Mouse (Mus musculus) ES-E14 (cell line): ENCODE data around the gene Olfr1257. TPM values are rescaled to one million over a fixed set of nuclear protein-coding genes. Genes with fewer than 3 reads are reported as not detected.

Experiments used
- DNase-seq: peaks from one replicate; pipeline ENCODE4 v3.0.0-alpha.2; 2013; ENCODE audit warnings: low read depth, low spot score
- H3K27ac ChIP-seq: 2 replicates; pipeline ENCODE4 v1.5.1; 2012; ENCODE audit warnings: low read depth, mild to moderate bottlenecking, low read length, moderate library complexity, mixed read lengths; ENCODE audit not compliant: poor library complexity, insufficient read depth, severe bottlenecking
- H3K36me3 ChIP-seq: 2 replicates; pipeline ENCODE4 v1.6.1; 2012; ENCODE audit warnings: mild to moderate bottlenecking, low read length, moderate library complexity, mixed read lengths; ENCODE audit not compliant: control insufficient read depth, poor library complexity, insufficient read depth, severe bottlenecking
- H3K4me1 ChIP-seq, 2 experiments: fragments of 150-350 bp in 1 of 2; sonication (generic) in 1 of 2; 2 replicates each; pipeline ENCODE4 v1.6.1; 2012; ENCODE audit warnings: low read length in 2 of 2, mild to moderate bottlenecking in 1 of 2, mixed read lengths in 1 of 2; ENCODE audit not compliant: control insufficient read depth in 2 of 2, insufficient read depth in 2 of 2, poor library complexity in 1 of 2
- H3K4me3 ChIP-seq, 2 experiments: fragments of 150-350 bp in 1 of 2; sonication (generic) in 1 of 2; 2 replicates each; pipeline ENCODE4 v1.5.1; 2012; ENCODE audit warnings: low read length in 2 of 2, low read depth in 1 of 2, mild to moderate bottlenecking in 1 of 2, mixed read lengths in 1 of 2; ENCODE audit not compliant: insufficient read depth in 1 of 2, poor library complexity in 1 of 2, severe bottlenecking in 1 of 2
- H3K9ac ChIP-seq: 2 replicates; pipeline ENCODE4 v1.6.1; 2012; ENCODE audit warnings: low read depth, mild to moderate bottlenecking, low read length, mixed read lengths; ENCODE audit not compliant: poor library complexity, insufficient read depth, severe bottlenecking
- H3K9me3 ChIP-seq: fragments of 150-350 bp; sonication (generic); 2 replicates; pipeline ENCODE4 v1.6.1; 2012; ENCODE audit warnings: low read depth, mild to moderate bottlenecking, low read length; ENCODE audit not compliant: control insufficient read depth, insufficient read depth
- CHD2 ChIP-seq: IDR thresholded peaks from 2 replicates; pipeline ENCODE4 v1.6.1; 2014; ENCODE audit warnings: mild to moderate bottlenecking, low read depth, low read length, inconsistent platforms
- HCFC1 ChIP-seq: IDR thresholded peaks from 2 replicates; pipeline ENCODE4 v1.6.1; 2012; ENCODE audit warnings: low read length, inconsistent platforms, borderline replicate concordance; ENCODE audit not compliant: insufficient read depth
- MAFK ChIP-seq: IDR thresholded peaks from 2 replicates; pipeline ENCODE4 v1.6.1; 2014; ENCODE audit warnings: mild to moderate bottlenecking, low read depth, low read length, inconsistent platforms; ENCODE audit not compliant: insufficient read depth
- ZC3H11A ChIP-seq: IDR thresholded peaks from 2 replicates; pipeline ENCODE4 v1.6.1; 2012; ENCODE audit warnings: low read depth, mild to moderate bottlenecking, inconsistent platforms, low read length, borderline replicate concordance
- ZNF384 ChIP-seq: IDR thresholded peaks from 2 replicates; pipeline ENCODE4 v1.6.1; 2012; ENCODE audit warnings: low read depth, low read length, inconsistent platforms
- in situ Hi-C, 2 experiments: fragments of 600-800 bp; cut with MboI; formaldehyde crosslinking; loops; one replicate each; pipeline ENCODE4 v1.15.1; 2025; ENCODE audit warnings: low sequenced_read_pairs in 2 of 2, inconsistent platforms in 1 of 2; ENCODE audit not compliant: unreplicated experiment in 2 of 2
- total RNA-seq: library from RNA; depleted of rRNA; stranded (reverse); fragments of 300-350 nt; gene quantifications from 2 replicates; pipeline ENCODE4 v1.2.3, GENCODE M21; 2012; rRNA removed

Olfr1257 gene
- total RNA-seq, 1 experiment: not detected

- H3K27ac ChIP-seq: no peak within 1 kb of the TSS
- H3K4me3 ChIP-seq: no peak within 1 kb of the TSS
- H3K36me3 ChIP-seq: no peaks in the 10 kb centered on the region
- in situ Hi-C loops: no loop called here
- no peak within 1 kb of the TSS for H3K9ac ChIP-seq
- TF ChIP-seq MAFK (no peak), ZNF384 (no peak), ZC3H11A (no peak), CHD2 (no peak), HCFC1 (no peak)
- H3K4me1 ChIP-seq: no peaks in the 10 kb centered on the region
- no peaks in the 10 kb centered on the region for H3K9me3 ChIP-seq
- DNase-seq: no peak
Measured at GRCm38 (mm10) chr2:89927009-89927408, 48.8 kb downstream of the Olfr1257 start, which contains the start of gene Olfr1258. Gene Olfr1258, plus strand, starts transcription at chr2:89927309.

Other genes starting within 250 kb of the Olfr1257 start
- gene Olfr1249, start 243.5 kb upstream of the Olfr1257 start, total RNA-seq: not detected in 2 replicates
- gene Olfr1250, start 217.0 kb upstream of the Olfr1257 start, total RNA-seq: not detected in 2 replicates
- gene Olfr1251, start 206.5 kb upstream of the Olfr1257 start, total RNA-seq: not detected in 2 replicates
- not detected in 2 replicates for gene Olfr1252, start 153.4 kb upstream of the Olfr1257 start, total RNA-seq
- not detected in 2 replicates for gene Olfr1253, start 121.3 kb upstream of the Olfr1257 start, total RNA-seq
- gene Olfr1254, start 84.8 kb upstream of the Olfr1257 start, total RNA-seq: not detected in 2 replicates
- not detected in 2 replicates for gene Olfr1255, start 66.4 kb upstream of the Olfr1257 start, total RNA-seq
- not detected in 2 replicates for gene Olfr1256, start 36.9 kb upstream of the Olfr1257 start, total RNA-seq
- gene Olfr48, start 30.2 kb upstream of the Olfr1257 start, total RNA-seq: not detected in 2 replicates
- gene Olfr1258, start 48.9 kb downstream of the Olfr1257 start, total RNA-seq: not detected in 2 replicates
- gene Olfr1259, start 70.2 kb downstream of the Olfr1257 start, total RNA-seq: not detected in 2 replicates
- not detected in 2 replicates for gene Olfr1260, start 95.9 kb downstream of the Olfr1257 start, total RNA-seq
- gene Olfr1261, start 112.8 kb downstream of the Olfr1257 start, total RNA-seq: not detected in 2 replicates
- gene Olfr1262, start 121.7 kb downstream of the Olfr1257 start, total RNA-seq: not detected in 2 replicates
- not detected in 2 replicates for gene Olfr1263, start 133.7 kb downstream of the Olfr1257 start, total RNA-seq
- gene Olfr1264, start 147.1 kb downstream of the Olfr1257 start, total RNA-seq: not detected in 2 replicates
- gene Olfr1265, start 156.9 kb downstream of the Olfr1257 start, total RNA-seq: not detected in 2 replicates
- not detected in 2 replicates for gene Olfr140, start 185.2 kb downstream of the Olfr1257 start, total RNA-seq
- gene Olfr1269, start 243.0 kb downstream of the Olfr1257 start, total RNA-seq: not detected in 2 replicates